Mouse (Mus musculus) heart, postnatal 0 days (tissue): Measurements from ENCODE around the gene Eef2.

ENCODE experiments used
- CTCF ChIP-seq: IDR thresholded peaks from 2 replicates; pipeline ENCODE4 v1.5.1; 2016; ENCODE audit warnings: antibody characterized with exemption, control low read depth, low read depth
- EP300 ChIP-seq: IDR thresholded peaks from 2 replicates; pipeline ENCODE4 v1.6.1; 2016; ENCODE audit warnings: antibody characterized with exemption, low read depth

DNA sequence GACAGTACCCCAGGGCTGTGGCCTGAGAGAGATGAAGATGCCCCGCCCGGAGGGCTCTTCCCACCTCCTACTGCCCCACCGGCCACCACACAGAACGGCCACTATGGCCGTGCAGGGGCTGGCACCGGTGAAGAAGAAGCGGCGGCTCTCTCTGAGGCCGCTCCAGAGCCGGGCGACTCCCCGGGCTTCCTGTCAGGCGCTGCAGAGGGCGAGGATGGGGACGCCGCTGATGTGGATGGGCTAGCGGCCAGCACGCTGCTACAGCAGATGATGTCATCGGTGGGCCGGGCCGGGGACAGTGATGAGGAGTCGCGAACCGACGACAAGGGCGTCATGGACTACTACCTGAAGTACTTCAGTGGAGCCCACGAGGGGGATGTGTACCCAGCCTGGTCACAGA, 31.8 kb upstream of the Eef2 start:
- TF ChIP-seq CTCF: no peak
- no peak for TF ChIP-seq EP300
